Mouse (Mus musculus) hindbrain, embryonic 10.5 days (tissue): ENCODE data around the gene Sephs2. TPM values are rescaled to one million over a fixed set of nuclear protein-coding genes. Genes with fewer than 3 reads are reported as not detected.

Experiments used
- DNase-seq: peaks from one replicate; pipeline ENCODE4 v3.0.0-alpha.2; 2017; ENCODE audit warnings: low spot score
- H3K27ac ChIP-seq: fragments of 300-500 bp; sonication (generic); 2 replicates; pipeline ENCODE4 v1.5.1; 2016; ENCODE audit warnings: mild to moderate bottlenecking, moderate library complexity
- H3K27me3 ChIP-seq: fragments of 300-500 bp; sonication (generic); 2 replicates; pipeline ENCODE4 v1.6.1; 2016; ENCODE audit warnings: mild to moderate bottlenecking; ENCODE audit not compliant: poor library complexity, insufficient read depth, severe bottlenecking
- H3K36me3 ChIP-seq: fragments of 300-500 bp; sonication (generic); 2 replicates; pipeline ENCODE4 v1.6.1; 2016; ENCODE audit warnings: mild to moderate bottlenecking, moderate library complexity
- H3K4me1 ChIP-seq: fragments of 300-500 bp; sonication (generic); replicated peaks from 2 replicates; pipeline ENCODE4 v1.6.1; 2016; ENCODE audit warnings: mild to moderate bottlenecking
- H3K4me3 ChIP-seq: fragments of 300-500 bp; sonication (generic); 2 replicates; pipeline ENCODE4 v1.5.1; 2016; ENCODE audit warnings: mild to moderate bottlenecking, moderate library complexity
- H3K9me3 ChIP-seq: fragments of 300-500 bp; sonication (generic); 2 replicates; pipeline ENCODE4 v1.6.1; 2016; ENCODE audit warnings: mild to moderate bottlenecking, moderate library complexity
- WGBS: fragments of 180-500 bp; shearing (Covaris S2); methylation state at CpG from one replicate; pipeline ENCODE4 v1.1.7; 2016; 5-methylcytosine and 5-hydroxymethylcytosine counted together
- polyA plus RNA-seq: library from polyadenylated mRNA; unstranded; fragments of >200 nt; fragmentation: Nextera tagmentation; extraction: Ambion mirVana; gene quantifications from 2 replicates; pipeline ENCODE4 v1.2.1, GENCODE M21; 2016

Gene Sephs2
- polyA plus RNA-seq, 1 experiment from 2014 or later: 69.8 TPM

- under 1% methylated on average over 56 of the region's 56 CpGs for WGBS
Measured at GRCm38 (mm10) chr7:127243870-127244657, 29.8 kb downstream of the Sephs2 start, which contains the start of gene Zfp771. Gene Zfp771 (plus strand): TSS chr7:127244274.

GRCm38 (mm10) chr7:127243361-127243867 lies 30.4 kb downstream of the Sephs2 start:
- WGBS: 39% methylated on average over 2 of the region's 2 CpGs
- Histone ChIP-seq H3K27ac (peak overlapping the region; percentile 97), H3K4me1 (peaks cover 35% of the 10 kb centered on the region), H3K27me3 (no peaks in the 10 kb centered on the region), H3K4me3 (peak overlapping the region; percentile 86), H3K36me3 (peaks cover 51% of the 10 kb centered on the region), H3K9me3 (0 out of 2 replicates have a peak, but pooled peaks cover 3% of the 10 kb centered on the region)
- DNase-seq: no peak

More at GRCm38 (mm10) chr7:127243870-127244657, 29.8 kb downstream of the Sephs2 start, which contains the start of gene Zfp771:
- Histone ChIP-seq H3K4me1 (peaks cover 35% of the 10 kb centered on the region), H3K9me3 (0 out of 2 replicates have a peak, but pooled peaks cover 3% of the 10 kb centered on the region), H3K36me3 (peaks cover 49% of the 10 kb centered on the region), H3K27me3 (no peaks in the 10 kb centered on the region), H3K27ac (peak within 1 kb of the TSS; percentile 97), H3K4me3 (peak within 1 kb of the TSS; percentile 86)
- DNase-seq: peak; percentile 94

DNA sequence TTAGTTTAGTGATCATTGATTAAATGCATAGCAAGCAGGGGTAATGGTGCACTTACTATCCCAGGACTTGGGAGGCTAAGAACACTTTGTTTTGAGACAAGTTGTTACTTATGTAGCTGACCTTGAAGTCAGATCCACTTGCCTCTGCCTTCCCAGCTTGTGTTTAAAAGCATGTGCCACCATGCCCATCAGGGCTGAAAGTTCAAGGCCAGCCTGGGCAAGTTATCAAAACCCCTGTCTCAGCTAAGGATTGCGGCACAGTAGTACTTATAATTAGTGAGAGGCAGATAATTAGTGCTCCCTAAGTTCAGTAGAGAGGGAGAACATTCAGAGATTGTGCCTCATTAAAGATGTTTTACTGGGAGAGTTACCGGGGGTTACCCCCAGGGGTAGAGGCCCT lies 39.1 kb downstream of the Sephs2 start:
- Histone ChIP-seq H3K4me3 (peak overlapping the region; percentile 93), H3K27ac (no peak overlapping the region; the same call in 1 of the 2 replicates), H3K36me3 (peaks cover 75% of the 10 kb centered on the region), H3K9me3 (peaks cover 12% of the 10 kb centered on the region; the same call in 1 of the 2 replicates), H3K4me1 (peaks cover 48% of the 10 kb centered on the region), H3K27me3 (no peaks in the 10 kb centered on the region)
- no peak for DNase-seq
- 96% methylated on average over 2 of the region's 2 CpGs for WGBS

DNA sequence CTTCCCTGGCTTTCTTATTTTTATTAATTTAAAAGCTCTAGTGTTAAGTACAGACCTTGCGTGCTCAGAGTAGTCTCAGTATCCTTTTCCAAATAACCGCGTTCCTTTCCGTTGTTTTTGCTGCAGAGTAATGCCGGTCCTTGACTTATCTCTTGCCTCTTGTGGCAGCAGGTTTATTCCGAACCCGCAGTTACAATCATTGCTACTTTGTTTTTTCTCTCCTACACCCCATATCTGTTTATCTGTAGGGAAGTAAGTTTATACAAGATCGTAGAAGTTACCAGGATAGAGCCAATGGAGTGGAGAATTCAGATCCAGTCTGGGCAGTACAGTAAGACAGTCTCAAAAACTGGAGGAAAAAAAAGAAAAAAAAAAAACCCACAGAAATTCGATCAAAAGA lies 40.1 kb downstream of the Sephs2 start:
- peaks cover 53% of the 10 kb centered on the region for H3K4me1 ChIP-seq
- H3K27ac ChIP-seq: peak overlapping the region; percentile 99
- peaks cover 12% of the 10 kb centered on the region; the same call in 1 of the 2 replicates for H3K9me3 ChIP-seq
- peak overlapping the region; percentile 93 for H3K4me3 ChIP-seq
- 7% methylated on average over 9 of the region's 9 CpGs for WGBS
- DNase-seq: no peak
- H3K36me3 ChIP-seq: peaks cover 75% of the 10 kb centered on the region
- H3K27me3 ChIP-seq: no peaks in the 10 kb centered on the region

- Histone ChIP-seq H3K4me1 (peaks cover 53% of the 10 kb centered on the region), H3K27me3 (no peaks in the 10 kb centered on the region), H3K9me3 (peaks cover 12% of the 10 kb centered on the region; the same call in 1 of the 2 replicates), H3K36me3 (peaks cover 73% of the 10 kb centered on the region), H3K4me3 (peak overlapping the region; percentile 93), H3K27ac (peak overlapping the region; percentile 99)
- under 1% methylated on average over 27 of the region's 27 CpGs for WGBS
- no peak for DNase-seq
Measured at GRCm38 (mm10) chr7:127233368-127233749, 40.5 kb downstream of the Sephs2 start.

- peaks cover 53% of the 10 kb centered on the region for H3K4me1 ChIP-seq
- H3K27ac ChIP-seq: peak within 1 kb of the TSS; percentile 99
- under 1% methylated on average over 64 of the region's 64 CpGs for WGBS
- no peaks in the 10 kb centered on the region for H3K27me3 ChIP-seq
- peaks cover 12% of the 10 kb centered on the region; the same call in 1 of the 2 replicates for H3K9me3 ChIP-seq
- peak within 1 kb of the TSS; percentile 93 for H3K4me3 ChIP-seq
- DNase-seq: peak; percentile 94
- H3K36me3 ChIP-seq: peaks cover 68% of the 10 kb centered on the region
Measured at GRCm38 (mm10) chr7:127232622-127233367, 41.1 kb downstream of the Sephs2 start, which contains the start of the genes Zfp553 and Sept1. Gene Zfp553 (plus strand): TSS chr7:127233061. Gene Sept1 (minus strand): TSS chr7:127233130.

- peak overlapping the region; percentile 99 for H3K27ac ChIP-seq
- DNase-seq: peak; percentile 27
- peak overlapping the region; percentile 93 for H3K4me3 ChIP-seq
- WGBS: 11% methylated on average over 20 of the region's 20 CpGs
- H3K27me3 ChIP-seq: no peaks in the 10 kb centered on the region
- H3K9me3 ChIP-seq: peaks cover 12% of the 10 kb centered on the region; the same call in 1 of the 2 replicates
- peaks cover 53% of the 10 kb centered on the region for H3K4me1 ChIP-seq
- peaks cover 68% of the 10 kb centered on the region for H3K36me3 ChIP-seq
Measured at GRCm38 (mm10) chr7:127231826-127232621, 41.8 kb downstream of the Sephs2 start.

- no peak for DNase-seq
- Histone ChIP-seq H3K9me3 (peaks cover 9% of the 10 kb centered on the region; the same call in 1 of the 2 replicates), H3K4me3 (peak overlapping the region; percentile 93), H3K4me1 (peaks cover 46% of the 10 kb centered on the region), H3K27me3 (no peaks in the 10 kb centered on the region), H3K27ac (peak overlapping the region; percentile 99), H3K36me3 (peaks cover 63% of the 10 kb centered on the region)
- WGBS: 83% methylated on average over 3 of the region's 3 CpGs
Measured at GRCm38 (mm10) chr7:127231376-127231775, 42.5 kb downstream of the Sephs2 start.

DNA sequence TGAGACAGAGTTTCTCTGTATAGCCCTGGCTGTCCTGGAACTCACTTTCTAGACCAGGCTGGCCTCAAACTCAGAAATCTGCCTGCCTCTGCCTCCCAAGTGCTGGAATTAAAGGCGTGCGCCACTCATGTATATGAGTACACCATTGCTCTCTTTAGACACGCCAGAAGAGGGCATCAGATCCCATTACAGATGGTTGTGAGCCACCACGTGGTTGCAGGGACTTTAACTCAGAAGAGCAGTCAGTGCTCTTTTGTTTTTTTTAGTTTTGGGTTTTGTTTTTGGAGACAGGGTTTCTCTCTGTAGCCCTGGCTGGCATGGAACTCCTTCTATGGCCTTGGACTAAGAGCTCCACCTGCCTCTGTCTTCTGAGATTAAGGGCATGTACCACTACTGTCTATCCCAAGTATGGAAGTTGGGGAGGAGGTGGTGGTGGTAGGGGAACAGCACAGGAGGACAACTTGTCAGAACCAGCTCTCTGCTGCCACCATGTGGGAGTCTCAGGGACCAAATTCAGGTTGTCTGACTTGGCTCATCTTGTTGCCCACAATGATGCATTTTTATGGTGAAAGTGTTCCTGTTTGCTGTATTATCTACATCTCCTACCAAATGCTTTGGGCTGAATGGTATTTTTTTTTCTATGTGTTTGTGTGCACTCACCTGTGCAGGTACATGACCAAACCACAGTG lies 45.1 kb downstream of the Sephs2 start:
- peaks cover 65% of the 10 kb centered on the region for H3K36me3 ChIP-seq
- 0 out of 2 replicates have a peak overlapping the region, but pooled peaks have one; percentile 9 for H3K4me3 ChIP-seq
- 67% methylated on average over 4 of the region's 4 CpGs for WGBS

DNA sequence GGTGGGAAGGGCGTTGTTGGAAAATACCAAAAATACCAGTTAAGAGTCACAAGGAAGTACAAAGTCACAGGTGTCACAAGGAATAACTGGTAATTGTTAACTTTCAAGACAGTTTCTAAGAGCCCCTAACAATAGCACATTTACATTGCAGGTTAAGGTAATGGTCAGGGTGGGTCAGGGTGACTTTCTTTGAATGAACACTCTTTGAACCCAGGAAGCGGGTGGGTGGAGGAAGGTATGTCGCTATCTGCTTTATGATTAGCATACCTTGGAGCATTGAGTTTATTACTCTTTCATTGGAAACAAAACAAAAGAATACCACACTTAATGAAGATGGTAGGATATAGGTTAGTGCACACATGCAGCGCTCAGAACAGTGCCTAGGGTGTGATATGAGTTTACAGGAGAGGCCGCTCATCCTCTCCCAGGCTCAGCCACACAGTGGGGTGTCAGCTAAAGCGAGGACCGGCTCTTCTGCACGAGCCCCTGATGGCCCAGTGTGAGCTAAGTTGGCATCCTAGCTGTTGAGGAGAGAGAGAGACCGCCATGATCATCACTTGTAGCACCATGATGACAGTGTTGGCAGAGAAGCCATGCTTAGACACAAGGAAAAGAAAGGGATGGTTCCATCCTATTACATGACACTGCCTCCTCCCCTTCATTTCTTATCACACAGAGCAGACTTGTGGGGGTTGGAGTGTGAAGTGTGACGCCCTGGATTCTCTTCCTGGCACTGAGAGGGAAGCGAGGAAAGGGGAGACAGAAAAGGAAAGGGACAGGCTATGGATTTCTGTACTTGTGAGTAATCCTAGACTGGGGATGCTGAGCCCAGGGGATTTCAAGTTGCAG lies 48.5 kb downstream of the Sephs2 start:
- Histone ChIP-seq H3K27me3 (no peaks in the 10 kb centered on the region), H3K36me3 (peaks cover 71% of the 10 kb centered on the region), H3K27ac (no peak overlapping the region), H3K4me1 (peaks cover 11% of the 10 kb centered on the region), H3K9me3 (0 out of 2 replicates have a peak, but pooled peaks cover 2% of the 10 kb centered on the region), H3K4me3 (no peak overlapping the region)
- WGBS: 92% methylated on average over 11 of the region's 11 CpGs
- no peak for DNase-seq

More for the DNA sequence above, 45.1 kb downstream of the Sephs2 start:
- H3K9me3 ChIP-seq: no peaks in the 10 kb centered on the region
- DNase-seq: peak; percentile 75
- H3K4me1 ChIP-seq: peaks cover 33% of the 10 kb centered on the region
- no peak overlapping the region for H3K27ac ChIP-seq
- H3K27me3 ChIP-seq: no peaks in the 10 kb centered on the region

GRCm38 (mm10) chr7:127224616-127225015 lies 49.2 kb downstream of the Sephs2 start:
- Histone ChIP-seq H3K27me3 (no peaks in the 10 kb centered on the region), H3K4me3 (no peak overlapping the region), H3K4me1 (peaks cover 4% of the 10 kb centered on the region; the same call in 1 of the 2 replicates), H3K36me3 (peaks cover 64% of the 10 kb centered on the region), H3K27ac (no peak overlapping the region), H3K9me3 (0 out of 2 replicates have a peak, but pooled peaks cover 2% of the 10 kb centered on the region)
- 93% methylated on average over 6 of the region's 6 CpGs for WGBS
- DNase-seq: no peak
